Mouse (Mus musculus): Measurements from ENCODE around the gene Scn8a. TPM values are rescaled to one million over a fixed set of nuclear protein-coding genes. Genes with fewer than 3 reads are reported as not detected.

The Scn8a gene
- polyA plus RNA-seq, 1 experiment from 2014 or later, result 23.0 TPM

- WGBS, result under 1% methylated on average over 76 of the region's 77 CpGs
- H3K4me3 ChIP-seq (replicated peaks), result peak overlapping the region; percentile 53
- ATAC-seq, result peak; percentile 54
- H3K36me3 ChIP-seq, result peaks cover 5% of the 10 kb centered on the region; the same call in 1 of the 2 replicates
- peaks cover 92% of the 10 kb centered on the region for H3K27me3 ChIP-seq
- peak overlapping the region; percentile 71 for H3K9ac ChIP-seq (replicated peaks)
- H3K4me2 ChIP-seq (replicated peaks), result peak overlapping the region; percentile 95
- H3K4me1 ChIP-seq (replicated peaks), result peaks cover 21% of the 10 kb centered on the region
- no peaks in the 10 kb centered on the region for H3K9me3 ChIP-seq
- no peak overlapping the region for H3K27ac ChIP-seq
These were observed 177.0 kb downstream of the Scn8a start for GRCm38 (mm10) chr15:101046527-101047193.

GRCm38 (mm10) chr15:101047194-101047555, 177.5 kb downstream of the Scn8a start, which contains the start of gene Gm47841:
Gm47841 (minus strand) TSS chr15:101047397.
- H3K4me2 ChIP-seq (replicated peaks), result peak within 1 kb of the TSS; percentile 95
- WGBS, result 2% methylated on average over 23 of the region's 23 CpGs

GRCm38 (mm10) chr15:101048338-101048896, 178.8 kb downstream of the Scn8a start:
- Histone ChIP-seq H3K4me2 (replicated peaks) (no peak overlapping the region), H3K27me3 (peaks cover 96% of the 10 kb centered on the region), H3K4me3 (replicated peaks) (no peak overlapping the region), H3K36me3 (no peaks in the 10 kb centered on the region), H3K27ac (no peak overlapping the region), H3K9ac (replicated peaks) (no peak overlapping the region), H3K9me3 (no peaks in the 10 kb centered on the region), H3K4me1 (replicated peaks) (peaks cover 31% of the 10 kb centered on the region)
- WGBS, result 52% methylated on average over 5 of the region's 5 CpGs
- no peak for ATAC-seq

More at GRCm38 (mm10) chr15:101047194-101047555, 177.5 kb downstream of the Scn8a start, which contains the start of gene Gm47841:
- Histone ChIP-seq H3K36me3 (peaks cover 2% of the 10 kb centered on the region; the same call in 1 of the 2 replicates), H3K27ac (no peak within 1 kb of the TSS), H3K9me3 (no peaks in the 10 kb centered on the region), H3K4me3 (replicated peaks) (peak within 1 kb of the TSS; percentile 53), H3K27me3 (peaks cover 92% of the 10 kb centered on the region), H3K9ac (replicated peaks) (peak within 1 kb of the TSS; percentile 71), H3K4me1 (replicated peaks) (peaks cover 21% of the 10 kb centered on the region)
- ATAC-seq, result 0 out of 2 replicates have a peak, but pooled peaks have one; percentile 11

GRCm38 (mm10) chr15:101051869-101052268, 182.2 kb downstream of the Scn8a start:
- ATAC-seq, result no peak
- Histone ChIP-seq H3K4me2 (replicated peaks) (no peak overlapping the region), H3K4me1 (replicated peaks) (peaks cover 26% of the 10 kb centered on the region), H3K4me3 (replicated peaks) (no peak overlapping the region), H3K9ac (replicated peaks) (no peak overlapping the region), H3K27me3 (peaks cover 99% of the 10 kb centered on the region), H3K27ac (no peak overlapping the region), H3K36me3 (no peaks in the 10 kb centered on the region), H3K9me3 (no peaks in the 10 kb centered on the region)
- 42% methylated on average over 10 of the region's 10 CpGs for WGBS

- peak overlapping the region; percentile 62 for H3K4me2 ChIP-seq (replicated peaks)
- WGBS, result 12% methylated on average over 108 of the region's 120 CpGs
- ATAC-seq, result no peak
- no peaks in the 10 kb centered on the region for H3K36me3 ChIP-seq
- peaks cover 20% of the 10 kb centered on the region for H3K4me1 ChIP-seq (replicated peaks)
- peak overlapping the region; percentile 56 for H3K9ac ChIP-seq (replicated peaks)
- H3K27ac ChIP-seq, result no peak overlapping the region
- H3K9me3 ChIP-seq, result no peaks in the 10 kb centered on the region
- H3K27me3 ChIP-seq, result peaks cover 95% of the 10 kb centered on the region
- H3K4me3 ChIP-seq (replicated peaks), result peak overlapping the region; percentile 43
These were observed 183.2 kb downstream of the Scn8a start for GRCm38 (mm10) chr15:101052560-101053501.

GRCm38 (mm10) chr15:101053832-101054459, 184.3 kb downstream of the Scn8a start:
- H3K9me3 ChIP-seq, result no peaks in the 10 kb centered on the region
- peak overlapping the region; percentile 43 for H3K4me3 ChIP-seq (replicated peaks)
- H3K9ac ChIP-seq (replicated peaks), result peak overlapping the region; percentile 56
- WGBS, result 5% methylated on average over 64 of the region's 65 CpGs
- no peak overlapping the region for H3K27ac ChIP-seq
- H3K27me3 ChIP-seq, result peaks cover 90% of the 10 kb centered on the region
- H3K36me3 ChIP-seq, result no peaks in the 10 kb centered on the region
- ATAC-seq, result 0 out of 2 replicates have a peak, but pooled peaks have one; percentile 20
- H3K4me2 ChIP-seq (replicated peaks), result peak overlapping the region; percentile 62
- H3K4me1 ChIP-seq (replicated peaks), result peaks cover 26% of the 10 kb centered on the region

GRCm38 (mm10) chr15:101054541-101054940, 184.9 kb downstream of the Scn8a start:
- peaks cover 84% of the 10 kb centered on the region for H3K27me3 ChIP-seq
- no peak overlapping the region for H3K27ac ChIP-seq
- WGBS, result 68% methylated on average over 10 of the region's 10 CpGs
- H3K4me3 ChIP-seq (replicated peaks), result no peak overlapping the region
- no peak overlapping the region for H3K4me2 ChIP-seq (replicated peaks)
- no peaks in the 10 kb centered on the region for H3K9me3 ChIP-seq
- H3K36me3 ChIP-seq, result no peaks in the 10 kb centered on the region
- H3K9ac ChIP-seq (replicated peaks), result no peak overlapping the region
- H3K4me1 ChIP-seq (replicated peaks), result peaks cover 31% of the 10 kb centered on the region
- no peak for ATAC-seq

GRCm38 (mm10) chr15:101056225-101056624, 186.6 kb downstream of the Scn8a start:
- Histone ChIP-seq H3K27ac (no peak overlapping the region), H3K9me3 (no peaks in the 10 kb centered on the region), H3K36me3 (no peaks in the 10 kb centered on the region), H3K9ac (replicated peaks) (no peak overlapping the region), H3K4me1 (replicated peaks) (peaks cover 43% of the 10 kb centered on the region), H3K27me3 (peaks cover 68% of the 10 kb centered on the region), H3K4me2 (replicated peaks) (no peak overlapping the region), H3K4me3 (replicated peaks) (no peak overlapping the region)
- peak; percentile 70 for ATAC-seq
- WGBS, result 48% methylated on average over 10 of the region's 10 CpGs

GRCm38 (mm10) chr15:101059570-101060279, 190.1 kb downstream of the Scn8a start:
- ATAC-seq, result peak; percentile 60

GRCm38 (mm10) chr15:101060280-101060852, 190.7 kb downstream of the Scn8a start:
- peaks cover 27% of the 10 kb centered on the region for H3K27me3 ChIP-seq
- peaks cover 47% of the 10 kb centered on the region for H3K4me1 ChIP-seq (replicated peaks)
- no peaks in the 10 kb centered on the region for H3K36me3 ChIP-seq
- no peak overlapping the region for H3K9ac ChIP-seq (replicated peaks)
- WGBS, result 32% methylated on average over 11 of the region's 11 CpGs
- no peak overlapping the region for H3K4me2 ChIP-seq (replicated peaks)
- no peak overlapping the region for H3K4me3 ChIP-seq (replicated peaks)
- H3K27ac ChIP-seq, result peak overlapping the region; percentile 68
- no peaks in the 10 kb centered on the region for H3K9me3 ChIP-seq
- ATAC-seq, result no peak

More at GRCm38 (mm10) chr15:101059570-101060279, 190.1 kb downstream of the Scn8a start:
- Histone ChIP-seq H3K9me3 (no peaks in the 10 kb centered on the region), H3K27me3 (peaks cover 33% of the 10 kb centered on the region), H3K4me3 (replicated peaks) (no peak overlapping the region), H3K4me2 (replicated peaks) (no peak overlapping the region), H3K4me1 (replicated peaks) (peaks cover 41% of the 10 kb centered on the region), H3K27ac (peak overlapping the region; percentile 68), H3K9ac (replicated peaks) (no peak overlapping the region), H3K36me3 (no peaks in the 10 kb centered on the region)
- 6% methylated on average over 9 of the region's 9 CpGs for WGBS

- no peak for ATAC-seq
- Histone ChIP-seq H3K9me3 (no peaks in the 10 kb centered on the region), H3K27me3 (no peaks in the 10 kb centered on the region), H3K4me3 (replicated peaks) (no peak overlapping the region), H3K4me1 (replicated peaks) (peaks cover 77% of the 10 kb centered on the region), H3K4me2 (replicated peaks) (no peak overlapping the region), H3K36me3 (no peaks in the 10 kb centered on the region), H3K27ac (no peak overlapping the region), H3K9ac (replicated peaks) (no peak overlapping the region)
- 19% methylated on average over 6 of the region's 6 CpGs for WGBS
These were observed 195.4 kb downstream of the Scn8a start for GRCm38 (mm10) chr15:101065069-101065468.

All from midbrain, embryonic 13.5 days (tissue).